Mouse (Mus musculus) liver, adult (tissue): Measurements from ENCODE around the gene Cacna2d3.

Source experiments
- GATA4 ChIP-seq: IDR thresholded peaks from 2 replicates; pipeline ENCODE4 v1.6.1; 2014; ENCODE audit warnings: mild to moderate bottlenecking, low read length; ENCODE audit not compliant: insufficient replicate concordance

Gene Cacna2d3

DNA sequence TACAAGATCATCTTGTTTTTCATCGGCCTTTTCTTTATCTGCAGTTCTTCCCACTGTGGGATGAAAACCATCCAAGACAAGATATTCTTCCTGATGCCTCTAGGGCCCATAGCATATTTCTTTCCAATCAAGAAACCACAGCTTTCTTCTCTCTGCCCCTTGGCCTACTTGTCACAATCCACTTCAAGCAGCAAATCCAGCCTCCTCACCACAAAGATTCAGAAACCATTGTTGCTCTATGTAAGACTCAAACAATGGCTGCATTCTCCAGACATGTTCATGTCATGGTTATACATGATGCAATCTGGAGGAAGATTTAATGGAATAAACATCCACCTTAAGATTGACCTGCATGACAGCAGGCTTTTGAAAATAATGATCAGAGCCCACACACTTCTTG lies 505.6 kb downstream of the Cacna2d3 start:
- TF ChIP-seq GATA4, result no peak

DNA sequence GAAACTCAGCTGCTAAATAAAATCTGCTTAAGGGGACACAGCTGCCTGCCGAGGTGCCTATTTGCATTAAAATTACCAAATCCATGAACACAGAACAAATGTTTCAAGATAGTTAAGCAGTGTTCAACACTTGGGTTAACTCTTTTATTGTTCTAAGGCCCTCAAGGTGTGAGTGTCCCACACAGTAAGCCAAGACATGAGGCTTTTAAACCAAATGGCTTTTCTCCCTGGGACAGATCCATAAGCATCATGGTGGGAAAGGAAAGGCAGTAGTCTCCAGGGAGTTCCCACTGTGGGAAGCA lies 516.7 kb downstream of the Cacna2d3 start:
- TF ChIP-seq GATA4, result no peak

DNA sequence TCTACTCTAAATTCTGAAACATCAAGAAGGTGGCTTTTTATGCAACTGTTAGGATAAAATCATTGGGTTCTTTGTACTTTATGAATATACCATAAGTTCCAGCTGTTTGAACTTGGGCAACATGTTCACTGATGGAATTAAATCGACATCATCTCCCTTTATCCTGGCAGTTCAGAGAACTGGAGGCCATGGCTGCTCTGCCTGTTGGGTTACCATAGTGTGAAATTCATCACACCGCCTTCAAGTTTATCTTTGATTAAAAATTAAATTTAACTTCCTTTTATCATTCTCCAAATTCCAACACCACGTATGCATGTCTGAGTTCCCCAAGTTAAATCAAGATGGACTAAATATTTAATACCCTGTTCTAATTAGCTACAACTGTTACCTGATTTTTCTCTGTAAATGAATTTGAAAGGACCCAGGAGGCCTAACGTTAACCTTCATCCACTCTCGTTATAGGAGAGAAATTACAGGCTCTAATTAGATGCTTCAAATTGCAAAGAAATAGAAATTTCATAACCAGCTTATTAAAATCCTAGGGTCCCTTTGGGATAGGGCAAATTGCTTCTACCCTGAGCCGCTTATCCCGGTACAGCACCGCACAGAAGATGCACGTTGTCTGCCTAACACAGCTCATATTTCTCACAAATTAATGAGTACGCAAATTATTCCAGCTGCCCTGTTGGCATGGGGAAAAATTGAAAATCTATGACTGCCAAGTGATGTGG lies 517.3 kb downstream of the Cacna2d3 start:
- TF ChIP-seq GATA4, result no peak

DNA sequence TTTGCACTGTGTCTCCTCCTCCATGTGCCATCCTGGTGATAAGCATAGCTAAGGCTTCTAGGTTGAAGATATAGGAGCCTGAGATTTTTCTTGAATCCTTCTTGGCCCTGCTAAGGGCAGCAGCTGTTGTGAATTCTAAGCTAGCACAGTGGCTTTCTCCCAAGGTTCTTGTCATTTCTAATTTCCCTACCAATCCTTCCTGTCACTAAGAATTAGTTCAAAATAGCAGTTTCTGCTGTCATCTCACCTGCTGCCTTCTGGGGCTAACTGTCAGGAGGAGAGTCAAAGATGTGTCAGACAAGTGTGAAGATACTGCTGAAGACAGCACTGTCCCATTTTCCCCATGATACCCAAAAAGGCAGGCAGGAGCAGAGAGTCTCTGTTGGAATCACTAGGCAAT lies 525.5 kb downstream of the Cacna2d3 start:
- no peak for TF ChIP-seq GATA4

DNA sequence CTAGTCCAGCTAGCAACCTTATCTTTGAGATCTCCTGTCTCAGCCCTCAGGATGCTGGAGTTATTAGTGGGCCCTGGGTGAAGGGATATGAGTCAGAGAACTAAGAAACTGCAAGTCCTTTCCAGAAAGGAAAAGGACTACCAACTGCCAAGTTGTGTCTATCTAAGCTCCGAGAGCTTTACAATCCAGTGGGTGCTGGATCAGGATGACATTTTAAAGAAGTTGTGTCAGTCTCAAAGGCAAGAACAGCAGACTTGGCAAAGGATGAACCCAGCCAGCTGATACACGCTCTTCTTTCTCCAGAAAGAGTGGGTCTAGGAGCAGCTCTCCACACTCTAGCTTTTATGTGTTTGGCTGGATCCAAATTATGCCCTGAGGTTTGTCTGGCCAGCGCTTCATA lies 530.2 kb downstream of the Cacna2d3 start:
- TF ChIP-seq GATA4, result no peak

DNA sequence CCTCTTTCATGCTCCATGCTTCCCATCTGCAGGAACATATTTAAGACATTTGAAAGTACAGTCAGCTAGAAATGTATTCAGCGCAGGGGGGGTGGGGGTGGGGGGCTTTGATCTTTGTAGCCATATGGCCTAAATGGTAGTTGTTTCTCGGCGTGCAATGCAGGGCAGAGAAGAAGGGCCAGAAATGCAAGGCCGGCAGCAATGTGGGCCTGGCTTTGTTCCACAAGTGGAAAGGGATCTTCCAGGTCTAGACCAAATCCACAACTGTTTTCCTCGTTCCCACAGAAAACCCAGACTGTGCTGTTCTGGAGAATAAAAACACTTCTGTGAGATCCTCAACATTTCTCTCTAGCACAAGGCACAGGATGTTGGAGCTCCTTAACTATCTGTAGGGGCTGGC lies 537.9 kb downstream of the Cacna2d3 start:
- TF ChIP-seq GATA4, result no peak

DNA sequence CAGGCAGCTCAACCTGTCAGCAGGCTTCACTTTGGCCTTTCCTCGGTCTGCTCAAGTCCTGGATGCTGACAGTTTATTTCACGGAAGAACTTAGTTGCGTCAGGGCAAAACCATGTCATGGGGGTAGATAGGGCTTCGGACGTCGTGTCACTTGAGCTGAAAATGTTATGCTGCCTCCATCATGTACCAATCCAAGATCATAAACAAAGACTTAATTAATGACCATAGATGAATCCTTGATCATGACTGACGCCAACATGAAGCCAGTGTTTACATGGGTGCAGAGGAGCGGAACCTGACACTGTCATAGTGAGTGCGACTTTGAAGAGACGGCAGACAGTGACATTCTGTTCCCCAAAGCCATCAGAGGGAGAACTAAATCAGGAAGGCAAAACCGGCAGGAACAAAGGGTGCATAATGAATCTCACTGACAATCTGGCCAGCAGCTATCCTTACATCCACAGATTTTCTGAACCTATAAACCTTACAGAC lies 542.2 kb downstream of the Cacna2d3 start:
- no peak for TF ChIP-seq GATA4

DNA sequence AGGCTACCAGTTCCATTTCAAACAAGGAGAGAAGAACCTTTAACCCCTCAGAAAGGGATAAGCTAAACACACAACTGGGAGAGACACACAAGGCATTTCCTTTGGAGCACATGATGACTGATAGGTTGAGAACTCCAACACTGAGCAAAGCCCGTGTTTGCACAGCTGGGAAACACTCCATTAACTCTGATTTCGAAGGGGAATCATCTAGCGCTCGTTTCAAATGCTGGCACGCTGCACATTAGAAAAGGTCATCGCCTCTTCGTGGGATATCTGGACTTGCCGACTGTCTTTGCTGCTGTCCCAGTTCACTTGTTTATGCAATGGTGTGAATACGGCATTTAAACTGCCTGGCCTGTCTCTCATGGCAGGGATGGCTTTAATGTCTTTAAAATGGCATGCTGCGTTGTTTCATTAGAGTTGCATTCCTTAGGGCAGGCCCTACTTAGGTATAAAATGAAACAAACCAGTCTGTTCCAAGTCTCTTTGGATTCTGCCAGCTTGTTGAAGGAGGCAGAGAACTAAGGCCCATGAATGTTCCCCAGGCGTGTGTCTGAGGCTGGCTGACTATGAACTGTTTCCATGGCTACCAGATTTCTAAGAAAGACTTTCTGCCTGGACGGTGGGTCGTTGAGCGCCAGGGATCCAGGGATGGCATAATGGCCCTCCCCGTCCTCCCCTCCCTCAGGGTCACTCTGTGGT lies 542.8 kb downstream of the Cacna2d3 start:
- no peak for TF ChIP-seq GATA4

DNA sequence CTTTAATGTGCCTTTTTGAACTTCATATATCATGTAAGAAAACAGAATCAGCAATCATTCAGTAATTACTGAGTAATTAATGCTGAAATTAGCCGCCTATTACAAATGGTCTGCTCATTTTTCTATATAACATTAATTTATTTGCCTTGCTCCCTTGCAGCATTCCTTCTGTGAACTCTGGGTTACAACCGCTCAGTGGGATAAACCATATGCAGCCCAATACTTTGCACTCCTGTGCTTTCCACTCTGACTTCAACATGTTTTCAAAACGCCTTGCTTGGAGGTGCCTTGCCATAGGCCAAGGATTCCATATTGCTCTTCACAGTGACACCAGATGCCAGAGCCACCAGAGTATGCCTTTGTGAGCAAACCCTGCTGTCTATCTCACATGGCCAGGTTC lies 546.9 kb downstream of the Cacna2d3 start:
- TF ChIP-seq GATA4, result no peak

DNA sequence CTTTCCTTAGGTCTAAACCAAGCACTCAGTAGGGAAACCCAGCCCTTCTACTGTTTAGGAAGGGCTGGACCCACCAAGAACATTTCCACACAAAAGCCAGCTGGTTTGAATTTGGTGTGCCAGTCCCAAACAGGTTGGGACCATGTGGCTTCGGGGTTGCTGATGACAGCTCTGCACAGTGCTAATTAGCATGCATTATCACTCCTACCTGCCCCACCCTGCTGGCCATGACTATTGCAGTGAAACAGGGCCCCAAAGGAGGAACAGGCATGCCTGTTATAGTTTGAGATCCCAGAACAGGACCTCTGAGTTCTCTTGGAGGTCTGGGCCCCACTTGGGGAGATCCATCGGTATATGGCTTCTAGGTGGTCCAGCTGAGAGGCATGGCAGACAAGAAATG lies 549.5 kb downstream of the Cacna2d3 start:
- TF ChIP-seq GATA4, result no peak

DNA sequence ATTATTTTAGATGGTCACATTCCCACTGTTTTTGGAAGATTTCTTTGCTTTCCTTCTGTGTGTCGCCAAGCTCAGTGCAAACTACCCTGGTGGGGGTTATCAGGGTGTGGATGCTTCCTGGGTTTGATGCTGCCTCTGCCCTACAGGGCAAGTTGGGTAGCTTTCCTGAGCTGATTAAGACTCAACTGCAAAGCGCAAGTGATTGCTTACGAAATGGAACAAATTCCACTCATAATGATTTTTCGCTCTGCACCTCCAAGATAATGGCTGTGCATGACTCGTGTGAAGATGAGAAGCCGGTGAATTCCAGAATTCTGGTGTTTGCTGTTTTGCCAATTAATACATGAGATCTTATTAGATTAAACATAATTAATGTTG lies 557.0 kb downstream of the Cacna2d3 start:
- TF ChIP-seq GATA4, result no peak

DNA sequence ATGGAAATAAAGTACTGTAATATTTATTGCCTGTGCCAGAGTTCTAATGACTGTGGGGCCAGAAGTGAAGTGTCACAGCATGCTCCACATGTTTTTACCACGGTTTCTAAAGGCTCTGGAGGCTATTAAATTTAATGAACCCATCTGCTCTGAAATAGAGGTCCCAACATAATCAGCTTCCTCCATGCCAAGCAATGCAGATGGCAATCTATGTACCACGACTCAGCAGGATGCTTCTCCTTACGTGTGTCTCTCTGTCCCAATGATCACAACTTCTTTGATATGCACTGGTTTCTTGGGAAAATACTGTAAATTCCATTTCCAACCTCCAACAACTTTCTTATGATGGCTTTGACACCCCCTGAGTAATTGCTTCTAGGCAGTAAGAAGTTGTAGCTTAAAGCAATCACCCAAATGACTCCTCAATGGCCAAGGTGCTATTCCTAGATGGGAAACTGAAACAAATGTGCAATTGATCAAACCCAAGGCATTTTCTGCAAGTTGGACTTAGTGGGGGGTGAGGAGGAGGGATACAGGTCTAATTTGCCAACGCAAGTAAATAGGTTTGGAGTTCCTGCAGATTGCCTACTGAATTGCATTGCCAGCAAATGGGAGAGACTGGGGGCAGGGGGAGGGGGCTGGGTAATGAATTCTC lies 557.5 kb downstream of the Cacna2d3 start:
- TF ChIP-seq GATA4, result no peak

DNA sequence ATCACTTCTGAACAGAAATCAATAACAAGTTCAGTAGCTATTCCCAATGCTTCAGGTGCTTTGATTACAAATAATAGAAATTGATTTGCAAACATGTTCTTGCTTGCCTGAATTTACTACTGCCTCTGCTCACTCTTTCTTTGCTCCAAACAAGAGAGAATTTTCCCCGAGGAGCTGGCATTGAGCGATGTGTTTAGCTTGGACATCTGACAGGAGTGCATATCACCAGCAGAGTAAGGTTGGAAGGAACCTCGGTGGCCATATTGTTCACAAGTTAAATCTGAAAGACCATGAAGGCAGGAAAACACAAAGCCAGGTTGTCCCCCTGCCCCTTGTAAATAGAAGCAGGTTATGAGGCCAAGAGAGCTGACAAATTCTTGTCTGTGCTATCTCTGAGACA lies 561.9 kb downstream of the Cacna2d3 start:
- TF ChIP-seq GATA4, result no peak

DNA sequence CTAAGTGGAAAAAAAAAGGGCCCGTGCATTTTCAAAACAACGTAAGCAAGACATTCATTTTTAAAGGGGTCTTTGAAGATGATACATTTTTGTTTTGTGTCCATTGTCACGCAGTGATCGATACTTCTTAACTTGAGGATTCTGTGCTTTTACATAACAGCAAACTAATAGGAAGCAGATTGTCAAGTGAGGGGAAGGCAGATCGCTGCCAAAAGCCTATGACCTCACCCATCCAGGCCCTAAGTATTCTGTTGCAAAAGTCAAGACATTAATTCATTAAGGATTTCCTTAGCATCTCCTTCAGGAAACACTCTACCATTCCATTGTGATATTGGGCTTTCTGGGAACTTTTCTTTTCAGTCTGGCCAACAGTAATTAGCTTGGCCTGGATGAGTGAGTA lies 564.6 kb downstream of the Cacna2d3 start:
- no peak for TF ChIP-seq GATA4

DNA sequence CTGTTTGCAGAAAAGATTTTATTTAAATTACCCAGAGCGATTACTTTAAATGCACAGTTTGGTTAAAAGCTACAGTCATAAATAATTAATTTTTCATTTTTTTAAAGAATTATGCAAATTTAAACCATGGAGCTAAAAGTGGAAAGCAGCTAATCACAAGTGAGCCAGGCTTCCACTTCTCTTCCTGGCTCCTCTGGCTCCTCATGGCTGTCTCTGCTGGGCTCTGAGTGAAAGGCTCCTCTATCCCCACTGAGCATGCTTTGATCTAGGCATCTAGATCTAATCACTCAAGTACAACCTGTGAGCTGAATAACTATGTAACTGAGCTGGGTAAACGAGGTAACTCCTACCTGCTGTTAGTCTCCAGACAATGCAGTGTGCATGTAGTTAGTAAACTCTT lies 577.5 kb downstream of the Cacna2d3 start:
- TF ChIP-seq GATA4, result no peak

DNA sequence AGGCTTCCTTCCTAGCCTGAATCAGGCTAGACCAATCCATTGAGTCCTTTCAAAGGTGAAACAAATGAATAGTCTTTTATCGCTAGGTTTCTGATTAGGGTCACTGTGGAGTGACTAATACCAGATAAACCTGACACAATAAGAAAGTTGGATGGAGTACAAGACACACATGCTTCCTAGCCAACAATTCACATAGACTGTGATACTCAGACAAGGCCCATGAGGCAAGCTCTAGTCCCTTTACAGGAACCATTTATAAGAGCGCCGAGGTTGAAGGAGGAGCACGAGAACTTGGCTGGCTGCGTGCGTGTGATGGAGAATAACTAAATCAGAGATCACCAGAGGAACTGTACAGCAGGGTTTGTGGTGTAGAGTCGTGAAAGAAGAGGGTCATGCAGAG lies 584.0 kb downstream of the Cacna2d3 start:
- TF ChIP-seq GATA4, result no peak
